Mouse (Mus musculus) lung, postnatal 0 days (tissue): ENCODE data around the gene Zfp579.
"Not testable (repeated sequence)": the region's sequence is repeated elsewhere in the genome, so short reads cannot be mapped to it uniquely, and the experiment has no call there.

Experiments used
- CTCF ChIP-seq: IDR thresholded peaks from 2 replicates; pipeline ENCODE4 v1.5.1; 2016; ENCODE audit warnings: antibody characterized with exemption, mild to moderate bottlenecking
- EP300 ChIP-seq: IDR thresholded peaks from 2 replicates; pipeline ENCODE4 v1.6.1; 2016; ENCODE audit warnings: antibody characterized with exemption, mild to moderate bottlenecking, control low read depth

DNA sequence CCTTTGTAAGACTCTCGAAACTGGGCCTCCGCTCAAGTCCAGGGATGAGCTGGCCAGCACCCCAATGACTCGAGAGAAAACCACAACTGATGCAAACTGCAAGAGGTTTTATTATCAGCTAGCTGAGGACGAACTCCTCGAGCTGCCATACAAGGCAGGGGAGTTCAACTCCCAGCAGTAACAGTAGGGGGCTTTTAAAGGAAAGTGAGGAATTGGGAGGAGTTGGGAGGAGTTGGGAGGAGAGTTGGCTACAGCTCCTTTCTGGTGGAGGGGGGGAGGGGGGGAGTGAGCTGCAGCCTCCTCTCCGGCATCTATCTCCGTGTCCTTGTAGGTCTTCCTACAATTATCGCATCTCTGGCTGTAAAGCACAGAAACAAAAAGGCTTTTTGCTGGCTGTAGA lies 6.9 kb upstream of the Zfp579 start:
- TF ChIP-seq CTCF, EP300: not testable (repeated sequence)
